Comparison of ENCODE assay signal across 13 mouse cellular contexts in genomic region chr6:89046476-89046875, GRCm38 (mm10).
A peak's percentile ranks its signal among the peaks of the same experiment; 100 is the strongest.
DNase-seq lines count a peak whose midpoint lies in the region; ATAC-seq and TF ChIP-seq lines count a peak whose summit lies in the region.
"Had no signal": no experiment of that assay in that cellular context is flagged by ENCODE, and none has a peak within 500 bp of the region (broad histone marks: within the 10 kb centered on the region; RNA-seq: fewer than 3 reads in every experiment).

No protein-coding gene starts in this region.

- 82% methylated on average over 2 of the region's 2 CpGs for WGBS in lung, postnatal 0 days

- no peak overlapping the region for H3K9ac ChIP-seq in lung, postnatal 0 days (replicated peaks; ENCODE audit: low read depth)
- H3K9ac ChIP-seq: forebrain, embryonic 12.5 days; midbrain, embryonic 15.5 days; neural tube, embryonic 15.5 days had no signal

- H3K27ac ChIP-seq in lung, postnatal 0 days (ENCODE audit: low read length), result no peak overlapping the region
- H3K27ac ChIP-seq in cortical plate, adult 2 months (ENCODE audit: insufficient read depth, low read length), result no peak overlapping the region
- H3K27ac ChIP-seq: forebrain, embryonic 12.5 days; hindbrain, embryonic 10.5 days; midbrain, embryonic 15.5 days; neural tube, embryonic 15.5 days had no signal

- ATAC-seq in lung, postnatal 0 days, result no peak
- ATAC-seq: midbrain, embryonic 15.5 days had no signal

- no peak for TF ChIP-seq POLR2A in cortical plate, adult 2 months (IDR thresholded peaks at IDR 0.05; ENCODE audit: extremely low read depth, insufficient read depth, low read length)

- no peak overlapping the region for H3K4me2 ChIP-seq in lung, postnatal 0 days (replicated peaks; ENCODE audit: low read depth, low read length)
- H3K4me2 ChIP-seq: forebrain, embryonic 12.5 days; midbrain, embryonic 15.5 days; neural tube, embryonic 15.5 days had no signal

- no peaks in the 10 kb centered on the region for H3K9me3 ChIP-seq in lung, postnatal 0 days (ENCODE audit: low read length)
- H3K9me3 ChIP-seq: forebrain, embryonic 12.5 days; hindbrain, embryonic 10.5 days; midbrain, embryonic 15.5 days; neural tube, embryonic 15.5 days had no signal

- peak; percentile 21 for DNase-seq in adrenal gland, postnatal 10 days
- no peak for DNase-seq in adrenal gland, adult 18-20 months (ENCODE audit: low spot score in 2 of 2)
- peak; percentile 11 for DNase-seq in kidney, adult 9 months
- no peak for DNase-seq in kidney, postnatal 14 days
- DNase-seq in lung, postnatal 0 days (ENCODE audit: low spot score), result no peak
- DNase-seq in lung, postnatal 25 days (ENCODE audit: low spot score), result no peak
- DNase-seq in spleen, adult 12 weeks (ENCODE audit: low spot score), result no peak
- DNase-seq: thymus, postnatal 25 days had no signal

- H3K4me3 ChIP-seq in lung, postnatal 0 days (ENCODE audit: low read depth, low read length), result no peak overlapping the region
- no peak overlapping the region for H3K4me3 ChIP-seq in cortical plate, adult 2 months (ENCODE audit: insufficient read depth, low read length)
- H3K4me3 ChIP-seq: forebrain, embryonic 12.5 days; hindbrain, embryonic 10.5 days; midbrain, embryonic 15.5 days; neural tube, embryonic 15.5 days had no signal

- no peak for TF ChIP-seq EP300 in lung, postnatal 0 days (IDR thresholded peaks at IDR 0.05)

- H3K4me1 ChIP-seq in lung, postnatal 0 days (ENCODE audit: insufficient read depth, low read depth, low read length), result no peaks in the 10 kb centered on the region
- peaks cover 4% of the 10 kb centered on the region for H3K4me1 ChIP-seq in cortical plate, adult 2 months (ENCODE audit: control insufficient read depth, insufficient read depth, low read length)
- H3K4me1 ChIP-seq: forebrain, embryonic 12.5 days; neural tube, embryonic 15.5 days had no signal

- peak; percentile 52 for TF ChIP-seq CTCF in lung, postnatal 0 days (IDR thresholded peaks at IDR 0.05)
- TF ChIP-seq CTCF in cortical plate, adult 2 months (IDR thresholded peaks at IDR 0.05; ENCODE audit: extremely low read depth, insufficient read depth, low read length), result 0 out of 2 replicates have a peak, but pooled peaks have one; percentile 10

- H3K27me3 ChIP-seq in lung, postnatal 0 days (replicated peaks; ENCODE audit: insufficient read depth, low read length), result no peaks in the 10 kb centered on the region
- H3K27me3 ChIP-seq: midbrain, embryonic 15.5 days; neural tube, embryonic 15.5 days had no signal

- H3K36me3 ChIP-seq in lung, postnatal 0 days (ENCODE audit: insufficient read depth, low read length), result no peaks in the 10 kb centered on the region
- H3K36me3 ChIP-seq: forebrain, embryonic 12.5 days; hindbrain, embryonic 10.5 days; midbrain, embryonic 15.5 days; neural tube, embryonic 15.5 days had no signal

Comparison
In these comparisons a context has a peak if more than half of its experiments do, and no peak if none do; other contexts are left out.
1. DNase-seq: peak in adrenal gland, postnatal 10 days (single experiment) and kidney, adult 9 months (single experiment); none in adrenal gland, adult 18-20 months (0 of 2), kidney, postnatal 14 days (single experiment), lung, postnatal 0 days (single experiment), lung, postnatal 25 days (single experiment) and spleen, adult 12 weeks (single experiment).